15 mouse cellular contexts compared by ENCODE assay signal in the genomic region with DNA sequence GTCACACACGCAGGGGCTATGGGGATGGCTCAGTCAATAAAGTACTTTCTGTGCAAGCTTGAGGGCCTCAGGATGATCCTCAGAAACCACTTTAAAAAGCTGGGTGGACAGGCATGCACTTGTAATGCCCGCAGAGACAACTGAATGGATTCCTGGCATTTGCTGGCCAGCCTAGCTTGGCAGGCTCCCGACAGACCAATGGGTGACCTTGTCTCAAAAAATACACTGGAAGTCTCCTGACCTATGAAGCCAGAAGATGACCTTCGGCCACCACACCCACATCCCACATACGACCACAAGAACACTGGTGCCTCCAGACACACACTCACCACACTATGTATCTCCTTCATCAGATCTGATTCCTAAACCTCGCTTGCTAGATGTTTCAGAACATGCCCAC.
"Had no signal": no experiment of that assay in that cellular context is flagged by ENCODE, and none has a peak within 500 bp of the region (broad histone marks: within the 10 kb centered on the region; RNA-seq: fewer than 3 reads in every experiment).

No protein-coding gene starts in this region.

- ATAC-seq: hindbrain, postnatal 0 days; intestine, embryonic 15.5 days; intestine, postnatal 0 days had no signal

- DNase-seq: gastrocnemius, postnatal 14 days; gastrocnemius, postnatal 36 days; heart, adult 11 months; heart, adult 2 months; heart, postnatal 14 days; heart, postnatal 36 days; kidney, adult 18-20 months; kidney, adult 8-10 months; kidney, postnatal 10 days; kidney, postnatal 25 days; kidney, postnatal 4 days; liver, embryonic 13.5 days had no signal
